Mouse (Mus musculus) large intestine, adult 2 months (tissue): Measurements from ENCODE around the gene BC147527. TPM values are rescaled to one million over a fixed set of nuclear protein-coding genes. Genes with fewer than 3 reads are reported as not detected.
"Not testable (repeated sequence)": the region's sequence is repeated elsewhere in the genome, so short reads cannot be mapped to it uniquely, and the experiment has no call there.

ENCODE experiments used
- DNase-seq: peaks from one replicate; pipeline ENCODE4 v3.0.0-alpha.2; 2012; ENCODE audit warnings: low read depth, low spot score
- WGBS: fragments of 180-500 bp; shearing (Covaris S2); methylation state at CpG from one replicate; pipeline ENCODE4 v1.1.7; 2018; 5-methylcytosine and 5-hydroxymethylcytosine counted together
- polyA plus RNA-seq: library from polyadenylated mRNA; depleted of rRNA; stranded (reverse); fragments of >200 nt; gene quantifications from 2 replicates; pipeline ENCODE4 v1.2.3, GENCODE M21; 2012; rRNA removed

The BC147527 gene
- 0.26 and 0.64 TPM in 2 replicates for polyA plus RNA-seq

- no peak for DNase-seq
Observed at GRCm38 (mm10) chr13:120299991-120300442, at the start of gene BC147527. Gene BC147527, plus strand, starts transcription at chr13:120300392.

DNA sequence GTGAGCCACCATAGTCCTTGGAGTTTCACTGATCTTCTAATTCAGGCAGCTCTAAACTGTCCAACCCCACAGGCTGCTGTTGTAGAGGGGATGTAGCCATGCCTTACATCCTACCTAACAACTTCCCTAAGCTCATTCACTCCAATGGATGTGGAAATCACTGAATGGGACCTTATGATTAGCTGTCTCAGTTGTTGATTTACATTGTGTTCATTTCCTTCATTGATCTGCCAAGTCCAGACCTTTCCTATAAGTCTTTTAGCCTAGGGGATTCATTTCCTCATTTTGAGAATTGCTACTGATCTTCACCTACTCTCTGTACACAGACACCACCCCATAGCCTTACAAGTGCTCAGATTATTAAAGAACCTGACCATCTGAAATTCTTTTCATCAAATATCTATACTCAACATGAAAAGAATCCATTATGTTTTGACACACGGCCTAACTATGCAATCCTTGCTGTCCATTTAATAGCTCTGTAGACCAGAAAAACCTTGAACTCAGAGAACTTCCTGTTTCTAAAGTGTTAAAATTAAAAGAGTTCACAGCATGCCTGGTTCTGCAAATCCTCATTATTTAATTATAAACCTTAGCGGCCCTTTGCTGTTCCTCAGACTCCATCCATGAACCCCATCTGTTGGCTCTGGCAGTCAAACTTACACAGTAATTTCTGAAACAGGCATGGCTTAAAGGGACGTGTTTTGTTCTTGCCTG is 48.8 kb upstream of the BC147527 start:
- DNase-seq: not testable (repeated sequence)
- 67% methylated on average over 2 of the region's 3 CpGs for WGBS

More at GRCm38 (mm10) chr13:120299991-120300442, at the start of gene BC147527:
- 22% methylated on average over 2 of the region's 2 CpGs for WGBS

DNA sequence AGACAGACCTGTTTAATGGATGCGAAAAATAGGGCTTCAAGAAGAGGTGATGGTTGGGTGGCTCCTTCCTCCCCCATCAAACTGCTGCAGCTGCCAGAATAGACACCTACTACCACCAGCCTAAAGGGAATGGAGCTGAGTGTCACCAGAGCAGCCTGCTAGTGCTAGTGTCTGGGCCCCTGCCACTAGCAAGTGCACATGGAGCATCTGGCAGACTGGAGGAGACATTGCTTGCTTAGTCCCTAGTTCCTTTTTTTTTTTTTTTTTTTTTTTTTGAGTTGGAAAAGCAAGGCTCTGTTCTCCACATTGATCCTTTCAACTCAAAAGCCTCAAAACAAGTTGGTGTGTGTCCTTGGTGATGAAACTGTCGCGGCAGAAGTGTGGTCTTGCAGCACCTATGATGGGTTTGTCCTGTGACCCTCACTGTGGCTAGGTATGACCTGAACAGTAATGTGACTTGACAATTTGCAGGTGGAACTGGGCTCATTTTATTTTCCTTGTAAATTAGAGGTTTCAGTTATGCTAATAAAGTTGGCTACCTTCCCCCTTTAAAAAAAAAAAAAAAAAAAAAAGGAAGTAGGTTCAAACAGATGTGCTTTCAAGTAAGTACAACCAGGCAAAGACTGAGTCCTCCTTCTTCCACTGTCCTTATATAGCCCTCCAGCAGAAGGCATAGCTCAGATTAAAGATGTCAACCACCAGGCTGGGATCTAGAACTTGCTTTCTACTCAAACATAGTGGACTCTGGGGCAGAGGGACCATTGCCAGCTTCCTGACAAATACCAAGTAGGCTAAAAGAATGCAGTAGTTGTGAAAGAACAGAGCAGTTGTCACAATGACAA is 41.2 kb upstream of the BC147527 start:
- DNase-seq: not testable (repeated sequence)
- WGBS: 80% methylated on average over 3 of the region's 3 CpGs

- not testable (repeated sequence) for DNase-seq
- WGBS: 50% methylated on average over 3 of the region's 3 CpGs
Observed at GRCm38 (mm10) chr13:120259718-120260117, 40.5 kb upstream of the BC147527 start.

GRCm38 (mm10) chr13:120262870-120263269 is 37.3 kb upstream of the BC147527 start, which contains the start of gene AF067061:
Gene AF067061, plus strand, starts transcription at chr13:120263114.
- WGBS: 85% methylated on average over 2 of the region's 2 CpGs
- DNase-seq: not testable (repeated sequence)

GRCm38 (mm10) chr13:120277837-120278236 is 22.4 kb upstream of the BC147527 start:
- DNase-seq: not testable (repeated sequence)
- WGBS: 24% methylated on average over 2 of the region's 2 CpGs

DNA sequence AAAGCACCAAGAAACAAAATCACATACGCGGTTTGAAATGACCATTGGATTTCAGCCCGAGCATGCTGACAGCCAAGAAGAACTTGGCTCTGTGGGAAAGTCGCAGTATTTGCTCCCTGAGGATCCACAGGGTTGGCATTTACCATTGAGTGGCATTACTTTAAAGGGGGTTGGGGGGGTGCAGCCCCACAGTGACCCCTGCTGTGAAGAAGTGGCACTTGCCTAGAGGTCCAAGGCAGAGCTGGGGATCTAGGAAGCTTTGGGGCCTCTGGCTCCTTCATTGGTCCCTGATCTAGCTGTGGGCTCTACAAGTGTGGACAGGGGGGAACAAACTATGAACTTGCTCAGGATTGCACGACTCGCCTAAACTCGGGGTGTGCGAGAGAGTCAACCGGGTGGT is 21.4 kb upstream of the BC147527 start:
- DNase-seq: no peak
- WGBS: 88% methylated on average over 9 of the region's 9 CpGs

GRCm38 (mm10) chr13:120299324-120299894 is 783 bp upstream of the BC147527 start:
- no peak for DNase-seq
- WGBS: 30% methylated on average over 1 of the region's 1 CpGs

DNA sequence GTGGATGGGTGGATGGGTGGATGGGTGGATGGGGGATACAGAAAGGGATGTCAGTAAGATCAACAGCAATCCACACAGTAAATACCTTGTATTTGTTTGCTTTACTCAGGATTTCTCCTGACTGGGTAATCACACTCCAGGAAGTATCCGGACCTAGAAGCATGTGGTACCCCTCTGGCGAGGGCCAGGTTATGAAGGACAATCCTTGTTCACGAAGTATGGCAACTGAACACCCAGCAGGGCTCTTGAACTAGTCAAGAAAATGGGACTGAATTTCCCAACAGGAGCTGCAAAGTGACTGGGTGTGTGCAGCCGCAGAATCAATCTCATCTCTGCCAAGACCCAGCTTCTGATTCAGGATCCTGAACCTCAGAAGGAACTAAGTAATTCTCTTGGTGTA is 661 bp downstream of the BC147527 start:
- 75% methylated on average over 4 of the region's 4 CpGs for WGBS
- no peak for DNase-seq

GRCm38 (mm10) chr13:120310749-120311148 is 10.6 kb downstream of the BC147527 start:
- DNase-seq: no peak
- 65% methylated on average over 4 of the region's 4 CpGs for WGBS

DNA sequence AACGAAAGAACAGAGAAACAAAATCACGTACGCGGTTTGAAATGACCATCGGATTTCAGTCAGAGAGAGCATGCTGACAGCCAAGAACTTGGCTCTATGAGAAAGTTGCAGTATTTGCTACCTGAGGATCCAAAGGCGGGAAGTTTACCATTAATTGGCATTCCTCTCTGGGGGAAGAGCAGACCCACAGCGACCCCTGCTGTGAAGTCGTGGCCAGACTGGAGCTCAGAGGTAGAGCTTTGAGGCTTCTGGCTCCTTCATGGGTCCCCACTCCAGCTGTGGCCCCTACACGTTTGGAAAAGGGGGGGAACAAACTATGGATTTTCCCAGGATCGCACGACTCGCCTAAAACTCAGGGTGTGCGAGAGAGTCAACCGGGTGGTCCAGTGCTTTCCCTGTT is 13.4 kb downstream of the BC147527 start:
- no peak for DNase-seq
- WGBS: 42% methylated on average over 14 of the region's 14 CpGs

DNA sequence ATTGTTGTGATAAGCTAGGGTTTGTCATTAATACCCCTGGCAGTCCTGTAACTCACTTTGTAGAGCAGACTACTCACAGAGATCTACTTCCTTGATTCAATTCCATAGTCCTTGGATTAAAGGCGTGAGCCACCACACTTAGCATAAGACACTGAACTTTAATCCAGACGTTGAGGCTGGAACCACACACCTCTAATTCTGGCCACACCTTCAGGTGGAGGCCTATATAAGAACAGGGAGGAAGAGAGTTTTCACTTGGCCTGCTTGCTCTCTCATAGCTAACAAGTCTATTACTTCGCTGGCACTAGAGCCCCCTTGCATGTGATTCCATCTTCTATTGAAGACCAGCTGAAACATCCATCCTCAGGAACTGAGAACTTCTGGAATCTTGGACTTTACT is 16.4 kb downstream of the BC147527 start, which contains the start of gene Tcstv3:
TSS of gene Tcstv3 (plus strand) at position 301 of the 400 bp plus-strand sequence.
- DNase-seq: not testable (repeated sequence)
- WGBS: 60% methylated on average over 3 of the region's 3 CpGs

DNA sequence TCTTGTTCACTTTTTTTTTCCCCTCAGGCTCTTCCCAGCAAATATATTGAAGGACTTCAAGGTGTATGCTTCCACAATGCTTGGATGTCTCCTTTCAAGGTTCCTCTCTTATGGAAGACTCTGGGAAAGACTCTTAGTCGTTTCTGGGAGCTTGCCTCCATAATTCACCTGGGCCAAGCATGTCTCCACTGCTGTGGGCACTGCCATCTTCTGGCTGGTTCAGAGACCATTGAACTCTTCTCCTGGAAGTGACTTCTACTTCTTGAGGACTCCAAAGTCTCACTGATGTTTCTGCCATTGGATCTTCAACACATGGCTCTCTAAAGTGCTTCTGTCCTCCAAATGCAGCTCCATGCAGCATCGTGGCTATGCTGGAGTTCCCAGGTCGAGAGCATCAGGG is 20.0 kb downstream of the BC147527 start:
- WGBS: 57% methylated on average over 3 of the region's 3 CpGs
- DNase-seq: no peak

DNA sequence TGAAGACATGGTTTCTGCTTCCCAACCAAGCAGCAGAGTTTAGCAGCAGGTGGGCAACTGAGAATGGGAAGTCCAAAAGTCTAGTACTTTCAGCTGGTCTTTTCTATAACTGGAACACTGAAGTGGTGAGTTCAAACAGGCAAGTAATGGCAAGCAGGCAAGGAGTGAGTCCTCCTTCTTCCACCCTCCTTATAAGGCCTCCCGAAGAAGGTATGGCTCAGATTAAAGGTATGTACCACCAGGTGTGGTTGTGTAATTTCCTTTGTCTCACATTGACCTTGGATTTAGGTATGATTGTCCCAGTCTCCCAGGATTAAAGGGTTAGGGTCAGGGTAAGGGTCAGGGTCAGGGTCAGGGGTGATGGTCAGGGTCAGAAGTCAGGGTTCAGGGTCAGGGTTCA is 20.5 kb downstream of the BC147527 start:
- 74% methylated on average over 1 of the region's 1 CpGs for WGBS

More for the DNA sequence above, 20.5 kb downstream of the BC147527 start:
- DNase-seq: no peak

Other genes starting within 250 kb of the BC147527 start
- gene Gm21188, start 248.2 kb upstream of the BC147527 start, polyA plus RNA-seq: 0.21 and 0.27 TPM in 2 replicates
- not detected in 2 replicates for gene Gm20767, start 160.1 kb upstream of the BC147527 start, polyA plus RNA-seq
- gene Gm21818, start 128.0 kb upstream of the BC147527 start, polyA plus RNA-seq: not detected in 2 replicates
- gene Gm21762, start 84.4 kb upstream of the BC147527 start, polyA plus RNA-seq: 0.93 TPM in 1 of 2 replicates, not detected in the other
- gene Gm21731, start 61.3 kb upstream of the BC147527 start, polyA plus RNA-seq: not detected in 2 replicates
- not detected in 2 replicates for gene AF067061, start 37.3 kb upstream of the BC147527 start, polyA plus RNA-seq
- gene Tcstv3, start 16.5 kb downstream of the BC147527 start, polyA plus RNA-seq: not detected in 2 replicates